Mouse (Mus musculus): ENCODE measurements around the gene Ust. TPM values are rescaled to one million over a fixed set of nuclear protein-coding genes. Genes with fewer than 3 reads are reported as not detected.

Gene Ust
- total RNA-seq, 2 experiments from 2014 or later: 1.1 to 1.6 TPM

- DNase-seq: no peak
- intact Hi-C loops (cut with DNase I): no loop called here
Measured at GRCm38 (mm10) chr10:8233148-8233901, 285.3 kb downstream of the Ust start.

- DNase-seq: no peak
- intact Hi-C loops (cut with DNase I): no loop called here
Measured at GRCm38 (mm10) chr10:8232535-8232934, 286.1 kb downstream of the Ust start.

- no peak for DNase-seq
- intact Hi-C loops (cut with DNase I): no loop called here
Measured at GRCm38 (mm10) chr10:8228375-8228743, 290.3 kb downstream of the Ust start.

GRCm38 (mm10) chr10:8227705-8228374 lies 290.8 kb downstream of the Ust start:
- intact Hi-C loops (cut with DNase I): no loop called here
- no peak for DNase-seq

- no peak for DNase-seq
- intact Hi-C loops (cut with DNase I): no loop called here
Measured at GRCm38 (mm10) chr10:8226650-8227049, 292.0 kb downstream of the Ust start.

- no peak for DNase-seq
- intact Hi-C loops (cut with DNase I): no loop called here
Measured at GRCm38 (mm10) chr10:8224641-8225040, 294.0 kb downstream of the Ust start.

GRCm38 (mm10) chr10:8224046-8224445 lies 294.6 kb downstream of the Ust start:
- intact Hi-C loops (cut with DNase I): no loop called here
- no peak for DNase-seq

- intact Hi-C loops (cut with DNase I): no loop called here
- DNase-seq: no peak
Measured at GRCm38 (mm10) chr10:8216946-8217345, 301.7 kb downstream of the Ust start.

GRCm38 (mm10) chr10:8215181-8215580 lies 303.4 kb downstream of the Ust start:
- intact Hi-C loops (cut with DNase I): no loop called here
- no peak for DNase-seq

- intact Hi-C loops (cut with DNase I): no loop called here
- no peak for DNase-seq
Measured at GRCm38 (mm10) chr10:8213906-8214421, 304.7 kb downstream of the Ust start.

GRCm38 (mm10) chr10:8213266-8213905 lies 305.2 kb downstream of the Ust start:
- DNase-seq: no peak
- intact Hi-C loops (cut with DNase I): no loop called here

GRCm38 (mm10) chr10:8212611-8213226 lies 305.9 kb downstream of the Ust start:
- no peak for DNase-seq
- intact Hi-C loops (cut with DNase I): no loop called here

- intact Hi-C loops (cut with DNase I): no loop called here
- DNase-seq: no peak
Measured at GRCm38 (mm10) chr10:8211694-8212093, 306.9 kb downstream of the Ust start.

GRCm38 (mm10) chr10:8210366-8210765 lies 308.3 kb downstream of the Ust start:
- intact Hi-C loops (cut with DNase I): no loop called here
- DNase-seq: no peak

- no peak for DNase-seq
- intact Hi-C loops (cut with DNase I): no loop called here
Measured at GRCm38 (mm10) chr10:8207358-8207757, 311.3 kb downstream of the Ust start.

- intact Hi-C loops (cut with DNase I): no loop called here
- no peak for DNase-seq
Measured at GRCm38 (mm10) chr10:8203681-8204080, 314.9 kb downstream of the Ust start.

GRCm38 (mm10) chr10:8199816-8200215 lies 318.8 kb downstream of the Ust start:
- intact Hi-C loops (cut with DNase I): loop anchor here (5.0 kb wide), 1 partner anchor 388 kb away; no protein-coding TSS in a partner anchor
- no peak for DNase-seq

- intact Hi-C loops (cut with DNase I): loop anchor here (5.0 kb wide), 1 partner anchor 387 kb away; no protein-coding TSS in a partner anchor
Measured at GRCm38 (mm10) chr10:8199026-8199756, 319.4 kb downstream of the Ust start.

GRCm38 (mm10) chr10:8197661-8198060 lies 321.0 kb downstream of the Ust start:
- intact Hi-C loops (cut with DNase I): loop anchor here (5.0 kb wide), 1 partner anchor 385 kb away; no protein-coding TSS in a partner anchor
- DNase-seq: no peak

More at GRCm38 (mm10) chr10:8199026-8199756, 319.4 kb downstream of the Ust start:
- DNase-seq: no peak

- no peak for DNase-seq
- intact Hi-C loops (cut with DNase I): loop anchor here (1.0 to 5.0 kb wide), 2 partner anchors 313 to 384 kb away; no protein-coding TSS in a partner anchor
Measured at GRCm38 (mm10) chr10:8196300-8196699, 322.3 kb downstream of the Ust start.

All from gastrocnemius, postnatal 36 days (tissue).